Mouse (Mus musculus): ENCODE data around the gene Babam1.

DNA sequence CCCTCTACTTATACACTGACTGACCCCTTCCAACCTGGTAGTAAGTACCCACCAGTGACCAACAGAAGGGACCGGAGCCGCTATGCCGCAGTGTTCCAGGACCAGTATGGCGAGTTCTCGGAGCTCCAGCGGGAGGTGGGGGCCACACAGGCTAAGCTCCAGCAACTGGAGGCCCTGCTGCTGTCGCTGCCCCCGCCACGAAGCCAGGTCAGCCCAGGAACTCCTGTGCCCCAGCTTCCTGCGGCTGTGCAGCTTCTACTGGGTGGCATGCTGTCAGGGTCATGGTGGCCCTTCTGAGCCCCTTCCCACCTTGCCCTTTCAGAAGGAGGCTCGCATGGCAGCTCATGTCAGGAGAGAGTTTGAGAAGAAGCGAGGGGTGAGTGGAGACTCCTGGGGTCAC, 24.2 kb upstream of the Babam1 start:
- no peak for TF ChIP-seq CTCF (IDR thresholded peaks at IDR 0.05; ENCODE audit: low read depth)
- no peak for TF ChIP-seq EP300 (IDR thresholded peaks at IDR 0.05; ENCODE audit: low read depth)
